ENCODE assay signal across 20 mouse cellular contexts in genomic region chr11:64018165-64018564, GRCm38 (mm10).
"Had no signal": no experiment of that assay in that cellular context is flagged by ENCODE, and none has a peak within 500 bp of the region (broad histone marks: within the 10 kb centered on the region; RNA-seq: fewer than 3 reads in every experiment).

No protein-coding gene starts in this region.

- H3K9me3 ChIP-seq: limb, embryonic 12.5 days; limb, embryonic 15.5 days; liver, embryonic 13.5 days; midbrain, embryonic 12.5 days had no signal

- DNase-seq: kidney, adult 9 months; kidney, postnatal 14 days; kidney, postnatal 4 days; left cerebral cortex, postnatal 4 days; liver, embryonic 13.5 days; lung, adult 2 months; lung, postnatal 14 days; lung, postnatal 4 days; right cerebral cortex, adult 18-20 months; right cerebral cortex, postnatal 14 days; right cerebral cortex, postnatal 4 days; thymus, adult 2 months; thymus, postnatal 14 days; thymus, postnatal 4 days had no signal

- H3K4me2 ChIP-seq: limb, embryonic 12.5 days; limb, embryonic 15.5 days; liver, embryonic 13.5 days; midbrain, embryonic 12.5 days had no signal

- H3K27me3 ChIP-seq: limb, embryonic 15.5 days; liver, embryonic 13.5 days; midbrain, embryonic 12.5 days had no signal

- H3K27ac ChIP-seq: limb, embryonic 12.5 days; limb, embryonic 15.5 days; liver, embryonic 13.5 days; midbrain, embryonic 12.5 days; stomach, postnatal 0 days had no signal

- H3K36me3 ChIP-seq: limb, embryonic 12.5 days; limb, embryonic 15.5 days; liver, embryonic 13.5 days; midbrain, embryonic 12.5 days had no signal

- H3K4me3 ChIP-seq: limb, embryonic 12.5 days; limb, embryonic 15.5 days; liver, embryonic 13.5 days; midbrain, embryonic 12.5 days; myocyte had no signal

- H3K9ac ChIP-seq: limb, embryonic 12.5 days; limb, embryonic 15.5 days; liver, embryonic 13.5 days; midbrain, embryonic 12.5 days had no signal

- ATAC-seq: midbrain, embryonic 16.5 days had no signal
